Mouse (Mus musculus): ENCODE results near the gene Myoz1.

- TF ChIP-seq ZNF384 (IDR thresholded peaks at IDR 0.05; ENCODE audit: low read depth, low read length): no peak
- no peak for TF ChIP-seq MAFK (IDR thresholded peaks at IDR 0.05; ENCODE audit: insufficient read depth, low read depth, low read length)
- no peak for TF ChIP-seq ZC3H11A (IDR thresholded peaks at IDR 0.05; ENCODE audit: borderline replicate concordance, low read depth, low read length)
- TF ChIP-seq HCFC1 (IDR thresholded peaks at IDR 0.05; ENCODE audit: borderline replicate concordance, insufficient read depth, low read length): no peak
These were observed 45.2 kb upstream of the Myoz1 start for GRCm38 (mm10) chr14:20701554-20701953.
